Mouse (Mus musculus): ENCODE measurements around the gene Zfp963. TPM values are rescaled to one million over a fixed set of nuclear protein-coding genes. Genes with fewer than 3 reads are reported as not detected.

Zfp963 gene
- polyA plus RNA-seq (2012; rRNA removed) = 0.41 and 1.9 TPM in 2 replicates

DNA sequence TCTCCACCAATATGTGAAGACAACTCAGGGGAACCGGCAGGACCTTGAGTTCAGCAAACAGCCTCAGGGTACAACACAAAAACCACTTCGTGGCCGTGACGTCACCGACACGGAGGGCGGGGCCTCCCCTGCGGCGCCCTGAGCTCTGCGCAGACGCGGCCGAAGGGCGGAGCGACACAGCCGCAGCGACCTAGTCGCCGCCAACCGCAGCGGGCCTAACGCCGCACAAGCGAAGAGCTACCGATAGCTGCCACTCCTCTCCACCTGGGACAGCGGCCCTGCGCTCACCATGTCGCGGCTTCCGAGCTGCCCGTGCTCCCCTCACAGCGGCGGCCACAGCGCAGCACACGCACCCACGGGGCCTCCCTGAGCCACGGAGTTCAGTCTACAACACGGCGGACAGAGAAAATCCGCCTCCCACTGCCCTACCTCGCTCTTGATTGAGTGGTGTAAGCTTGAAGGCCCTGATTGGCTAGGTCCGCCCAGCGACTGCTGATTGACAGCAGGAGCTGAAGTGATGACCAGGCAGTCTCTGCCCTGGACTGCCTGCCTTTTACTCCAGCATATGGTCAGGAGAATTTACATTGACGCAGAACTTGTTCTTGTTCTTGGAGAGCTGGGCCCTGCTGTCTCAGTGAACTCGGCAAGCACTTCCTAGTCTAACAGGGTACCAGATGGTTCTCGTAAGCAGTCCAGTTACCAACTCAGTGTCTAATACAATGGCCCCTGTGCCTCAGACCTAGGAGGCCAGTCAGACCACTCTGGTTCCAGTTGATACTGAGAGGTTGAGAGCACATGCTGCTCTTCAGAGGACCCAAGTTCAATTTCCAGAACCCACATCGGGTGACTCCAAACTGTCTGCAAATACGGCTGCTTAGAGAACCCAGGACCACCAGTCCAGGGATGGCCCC is at the start of gene Zfp963:
Gene Zfp963, minus strand, starts transcription at position 427 of the 911 bp plus-strand sequence.
- Histone ChIP-seq H3K27me3 (ENCODE audit: control insufficient read depth, insufficient read depth, low read length) (no peaks in the 10 kb centered on the region), H3K4me3 (ENCODE audit: low read depth, low read length) (peak within 1 kb of the TSS; percentile 85), H3K36me3 (ENCODE audit: control insufficient read depth, insufficient read depth, low read length) (no peaks in the 10 kb centered on the region), H3K27ac (ENCODE audit: insufficient read depth, low read depth, low read length) (peak within 1 kb of the TSS; percentile 98), H3K4me1 (ENCODE audit: control insufficient read depth, insufficient read depth, insufficient read length, low read length) (peaks cover 3% of the 10 kb centered on the region; the same call in 1 of the 2 replicates)
- WGBS = 3% methylated on average over 48 of the region's 48 CpGs
- peak; percentile 89 for TF ChIP-seq POLR2A (IDR thresholded peaks at IDR 0.05; ENCODE audit: low read depth, low read length)
- TF ChIP-seq CTCF (IDR thresholded peaks at IDR 0.05; ENCODE audit: extremely low read depth, insufficient read length, insufficient replicate concordance, low read depth, low read length) = no peak

DNA sequence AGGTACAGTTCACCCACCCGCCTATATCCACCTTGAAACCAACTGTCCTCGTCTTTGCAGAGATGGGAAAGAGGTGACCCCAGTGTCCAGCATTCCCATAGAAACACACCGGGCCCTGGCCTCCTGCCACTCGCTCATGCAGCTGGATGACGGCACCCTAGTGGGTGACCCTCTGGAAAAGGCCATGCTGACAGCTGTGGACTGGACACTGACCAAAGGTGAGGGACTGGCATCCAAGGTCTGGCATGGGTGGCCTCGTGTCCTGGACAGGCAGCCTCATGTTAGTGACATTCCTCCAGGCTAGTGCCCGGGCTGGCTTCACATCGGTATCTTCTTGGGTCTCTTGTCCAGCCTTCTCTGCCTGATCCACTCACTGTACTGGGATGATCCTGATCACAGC is 49.5 kb upstream of the Zfp963 start:
- Histone ChIP-seq H3K36me3 (ENCODE audit: control insufficient read depth, insufficient read depth, low read length) (peaks cover 92% of the 10 kb centered on the region), H3K27me3 (ENCODE audit: control insufficient read depth, insufficient read depth, low read length) (no peaks in the 10 kb centered on the region), H3K27ac (ENCODE audit: insufficient read depth, low read depth, low read length) (no peak overlapping the region), H3K4me1 (ENCODE audit: control insufficient read depth, insufficient read depth, insufficient read length, low read length) (no peaks in the 10 kb centered on the region), H3K4me3 (ENCODE audit: low read depth, low read length) (no peak overlapping the region)
- WGBS = 92% methylated on average over 8 of the region's 8 CpGs
- TF ChIP-seq POLR2A (IDR thresholded peaks at IDR 0.05; ENCODE audit: low read depth, low read length) = no peak
- TF ChIP-seq CTCF (IDR thresholded peaks at IDR 0.05; ENCODE audit: extremely low read depth, insufficient read length, insufficient replicate concordance, low read depth, low read length) = no peak

DNA sequence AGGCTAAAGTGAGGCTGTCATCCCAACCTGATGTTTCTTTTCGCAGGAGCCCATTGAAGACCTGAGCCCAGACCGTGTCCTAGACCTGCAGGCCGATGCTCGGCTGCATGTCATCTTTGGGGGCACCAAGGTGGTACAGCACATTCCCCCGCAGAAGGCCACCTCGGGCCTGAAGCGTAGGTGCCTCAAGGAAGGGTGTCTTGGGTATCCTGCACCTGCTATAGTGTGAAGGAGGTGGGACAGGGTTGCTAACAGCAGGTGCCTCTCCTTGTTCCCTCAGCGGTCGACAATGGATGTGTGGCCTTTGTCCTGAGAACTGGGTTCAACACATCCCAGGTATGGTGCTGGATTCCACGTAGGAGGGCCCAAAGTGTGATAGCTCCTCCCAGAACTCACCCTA is 47.9 kb upstream of the Zfp963 start:
- Histone ChIP-seq H3K4me3 (ENCODE audit: low read depth, low read length) (no peak overlapping the region), H3K27me3 (ENCODE audit: control insufficient read depth, insufficient read depth, low read length) (no peaks in the 10 kb centered on the region), H3K4me1 (ENCODE audit: control insufficient read depth, insufficient read depth, insufficient read length, low read length) (no peaks in the 10 kb centered on the region; the same call in 1 of the 2 replicates), H3K36me3 (ENCODE audit: control insufficient read depth, insufficient read depth, low read length) (peaks cover 81% of the 10 kb centered on the region), H3K27ac (ENCODE audit: insufficient read depth, low read depth, low read length) (no peak overlapping the region)
- TF ChIP-seq POLR2A (IDR thresholded peaks at IDR 0.05; ENCODE audit: low read depth, low read length) (no peak), CTCF (IDR thresholded peaks at IDR 0.05; ENCODE audit: extremely low read depth, insufficient read length, insufficient replicate concordance, low read depth, low read length) (no peak)
- 89% methylated on average over 10 of the region's 10 CpGs for WGBS

DNA sequence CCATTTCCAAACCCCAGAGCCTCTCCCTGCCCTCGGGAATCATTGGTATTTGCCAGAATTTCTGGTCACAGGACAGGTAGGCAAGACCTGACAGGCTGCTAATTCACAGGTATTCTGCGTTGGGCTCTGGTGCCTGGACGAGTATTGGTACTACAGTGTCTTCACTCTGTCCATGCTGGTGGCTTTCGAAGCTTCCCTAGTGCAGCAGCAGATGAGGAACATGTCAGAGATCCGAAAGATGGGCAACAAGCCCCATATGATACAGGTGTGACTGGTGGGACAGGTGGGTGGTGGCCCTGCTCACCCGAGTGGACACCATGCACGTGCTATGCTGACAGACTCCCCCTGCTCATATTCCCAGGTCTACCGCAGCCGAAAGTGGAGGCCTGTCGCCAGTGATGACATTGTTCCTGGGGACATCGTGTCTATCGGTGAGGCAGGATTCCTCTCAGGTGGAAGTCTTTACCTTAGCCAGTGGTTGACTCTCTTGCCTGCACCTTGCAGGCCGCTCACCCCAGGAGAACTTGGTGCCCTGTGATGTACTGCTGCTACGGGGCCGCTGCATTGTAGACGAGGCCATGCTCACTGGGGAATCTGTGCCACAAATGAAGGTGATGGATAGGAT is 47.1 kb upstream of the Zfp963 start:
- TF ChIP-seq POLR2A (IDR thresholded peaks at IDR 0.05; ENCODE audit: low read depth, low read length) (no peak), CTCF (IDR thresholded peaks at IDR 0.05; ENCODE audit: extremely low read depth, insufficient read length, insufficient replicate concordance, low read depth, low read length) (no peak)
- no peaks in the 10 kb centered on the region for H3K27me3 ChIP-seq (ENCODE audit: control insufficient read depth, insufficient read depth, low read length)
- H3K4me1 ChIP-seq (ENCODE audit: control insufficient read depth, insufficient read depth, insufficient read length, low read length) = peaks cover 2% of the 10 kb centered on the region; the same call in 1 of the 2 replicates
- H3K4me3 ChIP-seq (ENCODE audit: low read depth, low read length) = no peak overlapping the region
- WGBS = 93% methylated on average over 16 of the region's 16 CpGs
- H3K36me3 ChIP-seq (ENCODE audit: control insufficient read depth, insufficient read depth, low read length) = peaks cover 73% of the 10 kb centered on the region
- no peak overlapping the region for H3K27ac ChIP-seq (ENCODE audit: insufficient read depth, low read depth, low read length)

DNA sequence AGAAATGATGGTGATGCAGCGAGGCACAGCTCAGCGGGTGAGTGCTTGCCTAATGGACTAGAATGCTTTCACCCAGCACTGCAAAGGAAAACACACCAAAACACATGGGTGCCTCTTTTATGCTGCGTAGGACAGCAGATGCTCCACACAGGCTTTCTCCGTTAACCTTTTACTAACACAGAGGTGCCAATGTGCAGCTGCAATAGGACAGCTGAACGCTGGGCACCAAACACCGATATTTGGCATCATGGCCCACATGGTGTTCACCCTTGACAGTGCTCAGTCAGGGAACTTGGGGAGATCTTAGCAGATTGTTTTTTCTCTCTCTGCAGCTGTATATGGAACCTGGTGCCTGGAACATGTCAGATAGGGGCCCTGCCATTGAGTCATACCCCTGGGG is 45.1 kb upstream of the Zfp963 start:
- Histone ChIP-seq H3K4me1 (ENCODE audit: control insufficient read depth, insufficient read depth, insufficient read length, low read length) (peaks cover 4% of the 10 kb centered on the region; the same call in 1 of the 2 replicates), H3K27ac (ENCODE audit: insufficient read depth, low read depth, low read length) (no peak overlapping the region), H3K4me3 (ENCODE audit: low read depth, low read length) (no peak overlapping the region), H3K27me3 (ENCODE audit: control insufficient read depth, insufficient read depth, low read length) (no peaks in the 10 kb centered on the region), H3K36me3 (ENCODE audit: control insufficient read depth, insufficient read depth, low read length) (peaks cover 56% of the 10 kb centered on the region)
- TF ChIP-seq POLR2A (IDR thresholded peaks at IDR 0.05; ENCODE audit: low read depth, low read length) = no peak
- no peak for TF ChIP-seq CTCF (IDR thresholded peaks at IDR 0.05; ENCODE audit: extremely low read depth, insufficient read length, insufficient replicate concordance, low read depth, low read length)
- whole genome bisulfite sequencing = 95% methylated on average over 6 of the region's 6 CpGs

DNA sequence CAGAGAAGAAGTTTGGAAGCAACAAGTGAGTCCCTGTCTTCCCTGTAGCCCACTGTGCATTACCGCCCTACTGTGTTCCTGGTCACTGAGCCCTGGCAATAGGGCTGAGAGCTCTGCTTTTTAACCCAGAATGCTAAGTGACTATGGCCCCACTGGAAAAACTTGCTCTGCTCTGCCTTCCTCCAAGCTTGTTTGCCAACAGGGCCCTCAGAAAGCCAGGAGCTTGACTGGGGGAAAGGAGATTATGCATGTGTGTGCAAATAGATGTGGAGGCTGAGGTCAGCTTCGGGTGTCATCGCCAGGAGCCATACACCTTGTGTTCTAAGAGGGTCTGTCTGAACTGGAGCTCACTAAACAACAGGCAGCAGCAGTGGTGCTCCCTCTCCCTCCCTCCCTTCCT is 44.3 kb upstream of the Zfp963 start:
- H3K36me3 ChIP-seq (ENCODE audit: control insufficient read depth, insufficient read depth, low read length) = peaks cover 48% of the 10 kb centered on the region
- WGBS = 86% methylated on average over 3 of the region's 3 CpGs
- no peak overlapping the region for H3K27ac ChIP-seq (ENCODE audit: insufficient read depth, low read depth, low read length)
- H3K27me3 ChIP-seq (ENCODE audit: control insufficient read depth, insufficient read depth, low read length) = no peaks in the 10 kb centered on the region
- H3K4me3 ChIP-seq (ENCODE audit: low read depth, low read length) = no peak overlapping the region
- TF ChIP-seq POLR2A (IDR thresholded peaks at IDR 0.05; ENCODE audit: low read depth, low read length) (no peak), CTCF (IDR thresholded peaks at IDR 0.05; ENCODE audit: extremely low read depth, insufficient read length, insufficient replicate concordance, low read depth, low read length) (no peak)
- H3K4me1 ChIP-seq (ENCODE audit: control insufficient read depth, insufficient read depth, insufficient read length, low read length) = peaks cover 4% of the 10 kb centered on the region; the same call in 1 of the 2 replicates

DNA sequence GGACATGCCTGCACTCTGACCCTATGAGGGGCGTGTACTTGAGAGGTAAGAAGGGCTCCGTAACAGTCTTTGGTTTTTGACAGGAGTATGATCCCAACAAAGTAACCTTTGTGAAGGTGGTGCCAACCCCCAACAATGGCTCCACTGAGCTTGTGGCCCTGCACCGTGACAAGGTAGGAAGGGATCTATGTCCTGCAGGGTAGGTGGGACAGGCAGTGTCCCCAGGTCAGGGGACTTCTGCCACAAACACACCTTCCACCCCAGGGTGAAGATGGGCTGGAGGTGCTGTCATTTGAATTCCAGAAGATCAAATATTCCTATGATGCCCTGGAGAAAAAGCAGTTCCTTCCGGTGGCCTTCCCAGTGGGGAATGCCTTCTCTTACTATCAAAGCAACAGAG is 43.9 kb upstream of the Zfp963 start:
- TF ChIP-seq POLR2A (IDR thresholded peaks at IDR 0.05; ENCODE audit: low read depth, low read length) = no peak
- TF ChIP-seq CTCF (IDR thresholded peaks at IDR 0.05; ENCODE audit: extremely low read depth, insufficient read length, insufficient replicate concordance, low read depth, low read length) = no peak
- peaks cover 44% of the 10 kb centered on the region for H3K36me3 ChIP-seq (ENCODE audit: control insufficient read depth, insufficient read depth, low read length)
- H3K27ac ChIP-seq (ENCODE audit: insufficient read depth, low read depth, low read length) = no peak overlapping the region
- no peak overlapping the region for H3K4me3 ChIP-seq (ENCODE audit: low read depth, low read length)
- H3K27me3 ChIP-seq (ENCODE audit: control insufficient read depth, insufficient read depth, low read length) = no peaks in the 10 kb centered on the region
- peaks cover 4% of the 10 kb centered on the region; the same call in 1 of the 2 replicates for H3K4me1 ChIP-seq (ENCODE audit: control insufficient read depth, insufficient read depth, insufficient read length, low read length)
- WGBS = 84% methylated on average over 4 of the region's 4 CpGs
